Mouse (Mus musculus): Measurements from ENCODE around the gene Chrm1. TPM values are rescaled to one million over a fixed set of nuclear protein-coding genes. Genes with fewer than 3 reads are reported as not detected.
A peak's percentile ranks its signal among the peaks of the same experiment; 100 is the strongest.

Chrm1 gene
- polyA plus RNA-seq, 2 experiments: 0.01 TPM; not detected in 1

DNA sequence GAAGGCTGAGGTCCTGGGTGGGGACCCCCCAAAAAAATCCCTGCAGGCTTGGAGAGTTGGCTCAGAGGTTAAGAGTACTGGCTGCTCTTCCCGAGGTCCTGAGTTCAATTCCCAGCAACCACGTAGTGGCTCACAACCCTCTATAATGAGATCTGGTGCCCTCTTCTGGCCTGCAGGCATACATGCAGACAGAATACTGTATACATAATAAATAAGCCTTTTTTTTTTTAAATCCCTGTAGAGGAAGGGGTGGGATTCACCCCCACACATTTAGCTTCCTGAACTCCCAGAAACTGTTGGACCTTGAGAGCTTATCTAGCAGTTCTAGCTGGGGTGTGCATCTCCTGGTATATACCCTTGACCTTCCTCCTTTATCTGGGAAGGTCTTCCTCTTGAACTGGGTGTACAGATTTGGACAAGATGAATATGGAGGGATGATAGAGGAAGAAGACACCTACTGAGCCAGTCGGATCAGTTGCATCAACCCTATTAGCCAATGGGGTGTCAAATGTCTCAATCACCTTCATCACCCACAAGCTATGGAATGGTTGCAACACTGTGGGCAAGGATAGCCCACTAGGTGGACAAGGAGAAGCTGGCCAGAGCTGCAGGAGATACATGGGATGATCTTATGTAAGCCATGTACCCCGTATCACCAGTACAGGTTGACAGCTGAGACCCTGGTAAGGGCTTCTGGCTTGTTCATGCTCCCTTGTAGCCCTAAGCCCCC is 18.2 kb downstream of the Chrm1 start:
- Histone ChIP-seq H3K9me3 (ENCODE audit: control insufficient read depth, low read length) (no peaks in the 10 kb centered on the region), H3K27me3 (ENCODE audit: control insufficient read depth, insufficient read depth, low read length) (no peaks in the 10 kb centered on the region), H3K4me2 (ENCODE audit: low read depth) (no peak overlapping the region), H3K9ac (replicated peaks) (no peak overlapping the region), H3K4me1 (replicated peaks; ENCODE audit: control insufficient read depth in 2 of 2, insufficient read depth in 2 of 2, low read length in 1 of 2) (no peaks in the 10 kb centered on the region), H3K4me3 (ENCODE audit: insufficient read depth in 1 of 2, low read depth in 2 of 2, low read length in 2 of 2) (no peak overlapping the region), H3K36me3 (replicated peaks; ENCODE audit: control insufficient read depth, insufficient read depth, low read depth) (no peaks in the 10 kb centered on the region), H3K27ac (no peak overlapping the region)
- no peak for ATAC-seq (ENCODE audit: insufficient read depth)
- TF ChIP-seq EP300 (IDR thresholded peaks at IDR 0.05; ENCODE audit: low read depth): no peak
- TF ChIP-seq CTCF (IDR thresholded peaks at IDR 0.05; ENCODE audit: low read depth): peak; percentile 45
- 65% methylated on average over 4 of the region's 4 CpGs for WGBS (ENCODE audit: insufficient replicate concordance)
- DNase-seq (ENCODE audit: low read depth in 3 of 3, low spot score in 3 of 3): no peak

DNA sequence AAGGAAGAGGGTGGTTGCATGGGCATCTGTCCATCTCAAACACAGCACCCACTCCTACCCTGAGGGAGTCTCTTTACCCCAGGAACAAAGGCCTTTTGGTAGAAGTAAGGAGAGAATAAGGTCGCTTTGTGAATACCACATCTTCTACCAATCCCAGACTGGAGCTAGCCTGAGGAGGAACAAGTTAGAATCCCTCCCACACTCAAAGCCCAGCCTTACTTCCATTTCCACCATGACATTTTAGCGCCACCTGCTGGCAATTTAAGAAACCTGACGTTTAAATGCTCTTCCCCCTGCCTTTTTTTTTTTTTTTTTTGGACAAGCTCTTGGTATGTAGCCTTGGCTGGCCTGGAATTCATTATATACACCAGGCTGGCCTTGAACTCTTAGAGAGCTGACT is 19.4 kb downstream of the Chrm1 start:
- peak; percentile 64 to 72 (median 70) for DNase-seq (ENCODE audit: low read depth in 3 of 3, low spot score in 3 of 3)
- peak; percentile 21; the same call in 1 of the 2 replicates for ATAC-seq (ENCODE audit: insufficient read depth)
- Histone ChIP-seq H3K9me3 (ENCODE audit: control insufficient read depth, low read length) (no peaks in the 10 kb centered on the region), H3K27me3 (ENCODE audit: control insufficient read depth, insufficient read depth, low read length) (no peaks in the 10 kb centered on the region), H3K36me3 (replicated peaks; ENCODE audit: control insufficient read depth, insufficient read depth, low read depth) (no peaks in the 10 kb centered on the region), H3K27ac (no peak overlapping the region), H3K4me1 (replicated peaks; ENCODE audit: control insufficient read depth in 2 of 2, insufficient read depth in 2 of 2, low read length in 1 of 2) (no peaks in the 10 kb centered on the region), H3K4me2 (ENCODE audit: low read depth) (no peak overlapping the region), H3K9ac (replicated peaks) (no peak overlapping the region), H3K4me3 (ENCODE audit: insufficient read depth in 1 of 2, low read depth in 2 of 2, low read length in 2 of 2) (no peak overlapping the region)
- 3% methylated on average over 3 of the region's 3 CpGs for WGBS (ENCODE audit: insufficient replicate concordance)
- TF ChIP-seq EP300 (IDR thresholded peaks at IDR 0.05; ENCODE audit: low read depth) (no peak), CTCF (IDR thresholded peaks at IDR 0.05; ENCODE audit: low read depth) (peak; percentile 84)

DNA sequence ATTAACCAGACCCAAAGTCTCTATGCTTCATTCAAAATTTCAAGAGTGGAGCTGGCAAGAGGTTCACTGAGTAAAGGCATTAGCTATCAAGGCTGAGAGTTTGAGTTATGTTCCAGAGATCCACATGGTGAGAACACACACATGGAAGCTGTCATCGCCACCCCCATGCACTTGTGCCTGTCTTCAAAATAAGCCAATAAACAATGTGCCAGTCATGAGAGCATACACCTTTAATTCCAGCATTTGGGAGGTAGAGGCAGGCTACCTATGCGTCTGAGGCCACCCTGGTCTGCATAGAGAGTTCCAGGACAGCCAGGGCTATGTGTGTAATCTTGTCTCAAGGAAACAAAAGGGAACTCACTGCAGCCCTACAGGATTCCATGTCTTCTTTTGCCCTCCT is 20.0 kb downstream of the Chrm1 start:
- Histone ChIP-seq H3K27me3 (ENCODE audit: control insufficient read depth, insufficient read depth, low read length) (no peaks in the 10 kb centered on the region), H3K4me1 (replicated peaks; ENCODE audit: control insufficient read depth in 2 of 2, insufficient read depth in 2 of 2, low read length in 1 of 2) (no peaks in the 10 kb centered on the region), H3K27ac (no peak overlapping the region), H3K36me3 (replicated peaks; ENCODE audit: control insufficient read depth, insufficient read depth, low read depth) (no peaks in the 10 kb centered on the region), H3K9me3 (ENCODE audit: control insufficient read depth, low read length) (no peaks in the 10 kb centered on the region), H3K4me3 (ENCODE audit: insufficient read depth in 1 of 2, low read depth in 2 of 2, low read length in 2 of 2) (no peak overlapping the region), H3K9ac (replicated peaks) (no peak overlapping the region), H3K4me2 (ENCODE audit: low read depth) (no peak overlapping the region)
- ATAC-seq (ENCODE audit: insufficient read depth) (no peak), DNase-seq (ENCODE audit: low read depth in 3 of 3, low spot score in 3 of 3) (no peak)
- 53% methylated on average over 2 of the region's 2 CpGs for WGBS (ENCODE audit: insufficient replicate concordance)
- TF ChIP-seq EP300 (IDR thresholded peaks at IDR 0.05; ENCODE audit: low read depth) (no peak), CTCF (IDR thresholded peaks at IDR 0.05; ENCODE audit: low read depth) (no peak)

DNA sequence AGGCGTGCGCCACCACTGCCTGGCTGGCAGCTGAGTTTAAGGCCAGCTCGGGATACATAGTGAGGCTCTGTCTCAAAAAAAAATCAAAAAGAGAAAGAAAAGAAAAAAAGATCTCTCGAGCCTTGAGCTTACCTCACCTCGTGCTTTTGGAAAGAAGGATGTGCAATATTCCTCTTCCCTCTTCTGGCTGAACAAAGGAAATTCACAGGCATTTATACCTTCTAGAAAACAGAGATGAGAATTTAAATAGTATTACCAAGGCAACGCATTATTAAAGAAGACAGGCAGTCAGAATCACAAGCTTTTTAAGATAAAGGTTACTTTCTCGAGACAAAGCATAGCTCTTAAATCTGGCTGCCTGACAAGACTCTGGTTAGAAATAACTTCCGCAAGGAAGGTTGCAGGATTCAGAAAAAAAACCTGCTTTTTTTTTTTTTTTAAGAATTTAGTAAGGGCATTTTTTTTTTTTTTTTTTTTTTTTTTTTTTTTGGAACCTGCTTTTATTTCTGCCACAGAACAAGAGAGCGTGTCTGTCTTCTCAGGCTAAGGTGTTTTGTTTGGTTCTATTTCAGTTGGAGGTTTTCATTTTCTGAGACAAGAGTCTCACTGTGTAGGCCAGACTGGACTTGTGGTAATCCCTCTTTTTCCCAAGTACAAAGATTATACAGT is 28.4 kb downstream of the Chrm1 start:
- DNase-seq (ENCODE audit: low read depth in 3 of 3, low spot score in 3 of 3) (no peak), ATAC-seq (ENCODE audit: insufficient read depth) (no peak)
- no peak overlapping the region for H3K27ac ChIP-seq
- no peaks in the 10 kb centered on the region for H3K36me3 ChIP-seq (replicated peaks; ENCODE audit: control insufficient read depth, insufficient read depth, low read depth)
- TF ChIP-seq CTCF (IDR thresholded peaks at IDR 0.05; ENCODE audit: low read depth) (no peak), EP300 (IDR thresholded peaks at IDR 0.05; ENCODE audit: low read depth) (no peak)
- no peaks in the 10 kb centered on the region for H3K9me3 ChIP-seq (ENCODE audit: control insufficient read depth, low read length)
- H3K4me3 ChIP-seq (ENCODE audit: insufficient read depth in 1 of 2, low read depth in 2 of 2, low read length in 2 of 2): no peak overlapping the region
- peaks cover 6 to 13% of the 10 kb centered on the region in 2 experiments; a peak in 3 of 4 replicates for H3K4me1 ChIP-seq (replicated peaks; ENCODE audit: control insufficient read depth in 2 of 2, insufficient read depth in 2 of 2, low read length in 1 of 2)
- H3K27me3 ChIP-seq (ENCODE audit: control insufficient read depth, insufficient read depth, low read length): no peaks in the 10 kb centered on the region
- no peak overlapping the region for H3K4me2 ChIP-seq (ENCODE audit: low read depth)
- 60% methylated on average over 9 of the region's 9 CpGs for WGBS (ENCODE audit: insufficient replicate concordance)
- H3K9ac ChIP-seq (replicated peaks): no peak overlapping the region

DNA sequence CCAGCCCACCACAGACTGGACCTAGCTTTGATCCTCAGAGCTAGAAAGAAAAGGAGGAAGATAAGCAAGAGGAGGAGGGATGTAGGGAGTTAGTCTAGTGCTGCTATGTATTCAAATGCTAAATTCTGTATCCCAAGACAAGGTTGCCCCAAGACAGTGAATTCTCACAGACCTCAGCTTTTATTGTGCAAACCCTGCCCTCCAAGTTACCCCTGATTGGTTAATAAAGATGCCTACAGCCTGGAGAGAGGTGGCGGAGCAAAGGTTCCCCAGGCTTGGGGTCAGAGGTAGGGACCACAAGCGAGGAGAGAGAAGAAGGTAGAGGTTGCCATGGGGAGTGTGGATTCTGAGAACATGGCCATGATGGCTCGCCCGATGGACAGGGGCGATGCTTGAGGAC is 29.2 kb downstream of the Chrm1 start:
- TF ChIP-seq EP300 (IDR thresholded peaks at IDR 0.05; ENCODE audit: low read depth) (no peak), CTCF (IDR thresholded peaks at IDR 0.05; ENCODE audit: low read depth) (no peak)
- no peak overlapping the region for H3K4me2 ChIP-seq (ENCODE audit: low read depth)
- no peak overlapping the region for H3K27ac ChIP-seq
- 66% methylated on average over 5 of the region's 5 CpGs for WGBS (ENCODE audit: insufficient replicate concordance)
- no peak overlapping the region for H3K9ac ChIP-seq (replicated peaks)
- no peaks in the 10 kb centered on the region for H3K9me3 ChIP-seq (ENCODE audit: control insufficient read depth, low read length)
- ATAC-seq (ENCODE audit: insufficient read depth) (no peak), DNase-seq (ENCODE audit: low read depth in 3 of 3, low spot score in 3 of 3) (no peak)
- no peak overlapping the region for H3K4me3 ChIP-seq (ENCODE audit: insufficient read depth in 1 of 2, low read depth in 2 of 2, low read length in 2 of 2)
- no peaks in the 10 kb centered on the region for H3K36me3 ChIP-seq (replicated peaks; ENCODE audit: control insufficient read depth, insufficient read depth, low read depth)
- peaks cover 6 to 13% of the 10 kb centered on the region in 2 experiments; a peak in 3 of 4 replicates for H3K4me1 ChIP-seq (replicated peaks; ENCODE audit: control insufficient read depth in 2 of 2, insufficient read depth in 2 of 2, low read length in 1 of 2)
- no peaks in the 10 kb centered on the region for H3K27me3 ChIP-seq (ENCODE audit: control insufficient read depth, insufficient read depth, low read length)

Data from liver, embryonic 14.5 days (tissue).